Mouse (Mus musculus) MEL-GATA-1-ER (cell line): Measurements from ENCODE around the gene Dst.

Source experiments
- DNase-seq: peaks from one replicate; pipeline ENCODE4 v3.0.0-alpha.2; 2012; ENCODE audit warnings: low read depth; ENCODE audit errors: extremely low read depth

The Dst gene

DNA sequence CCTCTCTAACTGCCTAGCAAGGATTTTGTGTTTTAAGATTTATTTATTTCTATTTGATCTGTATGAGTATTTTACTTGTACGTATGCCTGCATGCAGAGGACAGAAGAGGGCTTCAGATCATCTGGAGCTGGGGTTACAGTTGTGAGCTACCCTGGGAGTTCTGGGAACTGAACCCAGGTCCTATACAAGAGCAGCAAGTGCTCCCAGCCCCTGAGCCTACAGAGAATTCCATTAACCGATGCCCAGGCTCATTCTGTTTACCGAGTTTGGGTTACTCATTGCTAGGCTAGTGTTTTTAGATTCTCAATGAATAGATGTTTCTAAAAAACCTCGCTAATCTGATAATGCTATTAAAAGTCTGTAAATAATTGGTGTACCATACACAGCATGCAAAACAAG lies 67.3 kb downstream of the Dst start:
- DNase-seq, result no peak

- DNase-seq, result no peak
These were observed 69.8 kb downstream of the Dst start for GRCm38 (mm10) chr1:33977832-33978231.

DNA sequence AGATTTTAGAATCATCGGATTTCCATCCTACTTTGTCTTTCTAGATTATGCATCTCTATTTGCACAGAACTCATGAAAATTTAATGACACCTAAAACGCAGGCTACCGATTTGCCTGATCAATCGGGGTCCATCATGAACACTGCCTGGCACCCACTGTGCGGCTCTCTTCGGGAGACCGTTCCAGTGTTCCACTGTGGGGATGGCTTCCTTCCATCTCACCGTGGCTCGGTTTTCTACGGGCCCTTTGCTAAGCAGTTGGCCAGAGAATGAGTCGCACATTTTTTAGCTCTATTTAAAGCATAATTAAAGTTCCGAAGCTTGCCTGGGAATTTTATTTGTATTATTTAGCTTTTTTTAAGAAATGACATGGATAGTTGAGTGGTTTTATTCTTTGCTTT lies 72.4 kb downstream of the Dst start:
- no peak for DNase-seq

DNA sequence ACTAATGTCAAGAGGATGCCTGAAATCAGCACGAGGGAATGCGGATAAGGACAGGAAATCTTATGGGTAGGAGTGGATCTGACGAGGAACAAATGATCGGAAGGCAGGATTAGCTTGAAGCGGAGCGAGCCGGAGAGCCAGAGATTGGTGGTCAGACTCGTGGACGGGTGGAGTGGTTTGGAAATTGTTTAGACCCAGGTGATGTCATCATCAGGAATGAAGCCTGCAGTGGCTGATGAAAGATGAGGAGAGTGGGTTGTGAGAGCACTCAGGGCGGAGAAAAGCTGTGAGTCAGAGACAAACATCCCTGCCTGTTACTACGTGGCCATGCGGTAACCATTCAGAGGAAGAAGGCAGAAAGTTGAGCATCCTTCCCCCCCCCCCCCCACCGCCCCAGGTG lies 81.6 kb downstream of the Dst start:
- no peak for DNase-seq

DNA sequence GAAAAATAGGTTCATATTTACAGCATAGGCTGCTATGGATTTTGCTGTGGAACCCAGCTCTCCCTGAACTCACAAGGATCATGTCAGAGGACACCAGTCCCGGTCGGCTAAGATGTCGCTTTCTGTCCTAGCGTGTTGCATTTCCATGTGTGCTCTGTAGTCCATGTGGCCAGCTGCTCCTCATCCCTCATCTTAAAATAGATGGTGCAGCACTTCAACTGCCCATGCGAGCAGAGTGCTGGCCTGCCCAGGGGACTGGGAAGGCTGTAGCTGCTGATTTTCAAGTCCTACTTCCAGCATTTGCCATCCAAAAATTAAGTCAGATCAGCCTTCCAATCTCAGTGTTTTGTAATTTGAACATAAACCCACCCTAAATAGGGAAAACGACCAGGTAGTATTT lies 83.0 kb downstream of the Dst start:
- no peak for DNase-seq

DNA sequence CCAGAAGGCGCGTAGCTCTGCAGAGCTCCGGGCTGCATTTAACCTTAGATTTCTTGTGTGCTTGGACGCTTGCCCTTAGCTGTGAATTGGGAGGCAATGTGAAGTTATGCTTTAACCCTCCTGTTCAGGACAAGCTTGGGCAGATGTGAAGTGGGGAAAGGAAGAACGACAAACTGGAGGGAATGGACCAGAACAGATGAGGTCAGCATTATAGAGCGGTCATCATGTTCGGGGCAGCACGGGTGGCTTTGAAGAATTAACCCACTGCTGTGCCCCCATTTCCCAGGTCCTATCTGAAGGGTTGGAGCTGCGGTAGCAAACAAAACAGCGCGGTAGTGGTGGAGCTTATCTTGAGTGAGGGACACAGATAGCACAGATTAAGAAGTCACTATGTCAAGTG lies 84.8 kb downstream of the Dst start:
- no peak for DNase-seq

DNA sequence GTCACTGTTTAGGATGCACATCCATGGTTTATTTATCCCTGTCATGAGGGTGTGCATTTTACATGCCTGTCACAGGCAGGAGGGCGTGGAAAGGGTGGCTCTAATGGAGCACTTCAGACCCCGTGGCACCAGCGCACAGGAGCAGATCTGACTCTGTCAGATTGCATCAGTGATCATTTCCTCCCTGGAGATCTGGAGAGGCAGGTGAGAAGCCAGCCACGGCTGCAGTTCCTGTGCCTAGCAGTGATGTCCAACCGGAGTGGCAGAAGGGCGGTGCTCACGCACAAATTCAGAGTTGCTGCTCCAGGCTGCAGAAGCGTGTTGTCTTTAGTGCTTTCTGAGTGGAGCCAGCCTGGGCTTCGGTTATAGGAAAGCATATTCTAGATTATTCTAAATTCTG lies 86.2 kb downstream of the Dst start:
- DNase-seq, result no peak

- no peak for DNase-seq
These were observed 87.4 kb downstream of the Dst start for GRCm38 (mm10) chr1:33995386-33995785.

DNA sequence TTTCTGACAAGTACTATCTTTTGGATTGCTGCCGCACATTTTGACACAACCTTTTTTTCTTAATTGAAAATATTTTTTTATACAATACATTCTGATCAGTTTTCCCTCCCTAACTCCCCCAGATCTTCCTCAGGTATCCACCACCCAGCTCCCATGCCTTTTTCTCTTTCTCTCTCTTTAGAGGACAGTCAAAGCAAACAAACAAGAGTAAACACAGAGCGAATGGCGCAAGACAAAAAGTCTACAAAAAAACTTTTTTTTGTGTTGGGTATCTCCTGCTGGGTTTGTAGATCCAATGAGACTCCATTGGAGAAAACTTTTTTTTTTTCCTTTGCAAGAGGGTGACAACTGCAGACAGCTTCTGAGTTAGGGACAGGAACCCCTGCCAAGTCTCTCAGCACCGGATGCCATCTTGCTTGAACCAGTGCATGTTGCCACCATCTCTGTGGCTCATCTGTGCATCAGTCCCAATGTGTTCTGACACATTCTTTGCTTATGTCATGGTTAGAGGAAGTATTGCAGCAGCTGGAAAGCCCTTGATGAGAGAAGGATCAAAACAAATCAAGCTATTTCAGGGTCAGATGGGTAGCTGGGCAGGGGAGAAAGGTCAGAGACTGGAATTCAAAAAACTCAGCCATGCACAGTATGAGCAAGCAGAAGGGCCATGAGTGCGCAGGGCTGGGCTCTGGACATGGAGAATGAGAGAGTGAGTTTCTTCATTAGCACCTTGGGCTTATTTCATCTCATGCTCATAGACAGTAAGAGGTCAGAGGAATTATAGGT lies 88.3 kb downstream of the Dst start:
- DNase-seq, result no peak

DNA sequence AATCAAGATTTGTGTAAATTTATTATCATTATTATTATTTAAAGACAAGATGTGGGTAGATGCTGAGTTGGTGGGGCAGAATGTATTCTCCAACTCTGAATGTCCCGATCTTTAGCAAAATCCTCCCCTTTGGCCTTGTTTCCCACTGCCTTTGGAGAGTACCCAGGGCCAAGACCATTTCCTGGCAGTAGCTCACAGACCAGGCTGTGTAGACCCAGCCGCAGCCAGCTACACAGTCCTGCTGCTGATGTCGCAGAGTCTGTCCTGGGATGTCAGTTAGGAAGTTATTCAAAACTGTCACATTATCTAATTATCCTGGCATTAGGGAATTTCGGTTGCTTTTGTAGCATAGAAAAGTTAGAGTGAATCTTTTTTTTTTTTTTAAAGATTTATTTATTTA lies 94.3 kb downstream of the Dst start:
- no peak for DNase-seq

DNA sequence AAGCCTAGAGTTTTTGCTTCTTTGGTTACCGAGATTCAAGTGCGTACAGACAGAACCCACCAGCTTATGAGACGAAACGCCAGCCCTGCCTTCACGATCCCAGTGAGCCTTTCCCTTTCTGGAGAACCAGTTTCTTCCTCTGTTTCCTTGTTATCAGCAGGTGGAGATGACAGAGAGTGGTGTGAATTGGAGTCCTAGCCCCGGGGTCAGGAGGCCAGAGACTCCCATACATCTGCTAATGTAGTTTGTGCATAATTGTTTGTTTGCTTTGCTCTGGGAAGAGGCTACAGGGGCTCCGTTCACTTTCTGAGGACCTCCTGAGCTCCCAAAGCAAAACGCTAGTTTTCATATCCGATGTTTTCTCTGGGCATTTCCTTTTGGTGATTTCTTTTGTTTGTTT lies 94.9 kb downstream of the Dst start:
- DNase-seq, result no peak

- DNase-seq, result no peak
These were observed 97.3 kb downstream of the Dst start for GRCm38 (mm10) chr1:34005238-34005725.

GRCm38 (mm10) chr1:34005726-34006638 lies 98.0 kb downstream of the Dst start:
- no peak for DNase-seq

- DNase-seq, result no peak
These were observed 98.9 kb downstream of the Dst start for GRCm38 (mm10) chr1:34006828-34007361.

GRCm38 (mm10) chr1:34007379-34007778 lies 99.4 kb downstream of the Dst start:
- no peak for DNase-seq

DNA sequence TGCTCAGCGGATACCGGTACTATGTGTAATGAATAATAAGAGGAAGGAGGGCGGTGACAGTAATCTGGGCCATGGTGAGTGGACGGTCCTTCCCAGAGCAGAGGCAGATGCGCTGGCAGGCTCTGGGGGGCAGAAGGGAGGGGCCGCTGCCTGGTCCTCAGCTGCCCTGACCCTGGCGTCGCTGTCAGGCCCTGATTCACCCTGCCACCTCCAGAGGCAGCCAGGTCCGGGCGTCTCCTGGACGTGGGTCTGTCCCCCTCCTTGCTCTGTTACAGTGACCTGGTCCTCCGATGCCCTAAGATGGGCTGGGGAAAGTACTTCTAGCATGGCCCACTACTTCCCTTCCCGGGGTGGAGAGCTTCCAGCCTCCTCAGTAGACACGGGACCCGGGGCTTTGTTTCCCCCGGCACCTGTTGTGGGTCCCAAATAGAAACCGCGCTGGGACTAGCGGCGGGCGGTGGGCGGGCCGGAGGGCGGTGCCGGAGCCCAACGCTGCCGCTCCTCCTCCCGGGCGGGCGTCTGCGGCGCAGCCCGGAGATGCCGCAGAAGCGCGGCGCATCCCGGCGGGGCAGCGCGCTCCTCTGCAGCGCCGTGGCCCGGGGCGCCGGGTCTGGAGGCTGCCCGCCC lies 103.1 kb downstream of the Dst start:
- DNase-seq, result no peak

DNA sequence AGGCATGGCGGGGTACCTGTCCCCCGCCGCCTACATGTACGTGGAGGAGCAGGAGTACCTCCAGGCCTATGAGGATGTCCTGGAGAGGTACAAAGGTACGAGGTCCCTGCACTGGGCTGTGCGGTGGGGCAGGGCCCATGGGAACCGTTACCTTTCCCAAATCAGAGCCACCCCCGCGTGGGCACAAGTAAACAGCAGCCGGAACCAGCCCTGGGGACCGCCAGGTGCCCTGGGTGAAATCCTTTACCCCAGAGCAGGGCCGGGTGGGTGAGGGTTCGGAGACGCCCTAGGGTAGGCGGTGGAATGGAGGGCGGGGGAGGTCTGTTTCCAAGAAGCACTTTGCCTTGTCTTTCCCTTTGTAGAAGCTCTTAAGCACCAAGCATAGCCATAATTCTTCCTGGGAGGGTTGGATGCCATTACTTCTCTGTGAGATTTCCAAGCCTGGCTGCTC lies 103.8 kb downstream of the Dst start:
- DNase-seq, result no peak

- DNase-seq, result no peak
These were observed 105.5 kb downstream of the Dst start for GRCm38 (mm10) chr1:34013490-34013889.

DNA sequence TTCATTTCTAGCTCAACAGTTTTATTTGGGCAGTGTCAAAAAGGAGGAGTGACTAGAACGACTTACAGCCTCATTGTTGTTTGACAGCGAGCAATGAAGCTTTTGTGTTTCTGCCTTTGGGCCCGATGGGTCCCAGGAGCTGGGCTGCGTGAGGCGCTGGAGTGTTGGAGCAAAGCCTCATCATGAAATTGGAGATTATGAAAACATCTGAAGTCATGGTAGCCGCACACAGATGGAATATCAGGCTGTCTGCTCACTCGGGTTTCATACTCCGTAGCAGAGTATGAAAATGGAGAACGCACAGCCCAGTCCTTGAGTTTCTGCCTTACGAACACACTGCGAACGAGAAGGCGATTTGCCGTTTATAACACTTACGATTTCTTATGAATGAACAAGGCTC lies 108.8 kb downstream of the Dst start:
- no peak for DNase-seq

- DNase-seq, result no peak
These were observed 109.3 kb downstream of the Dst start for GRCm38 (mm10) chr1:34017323-34017722.

DNA sequence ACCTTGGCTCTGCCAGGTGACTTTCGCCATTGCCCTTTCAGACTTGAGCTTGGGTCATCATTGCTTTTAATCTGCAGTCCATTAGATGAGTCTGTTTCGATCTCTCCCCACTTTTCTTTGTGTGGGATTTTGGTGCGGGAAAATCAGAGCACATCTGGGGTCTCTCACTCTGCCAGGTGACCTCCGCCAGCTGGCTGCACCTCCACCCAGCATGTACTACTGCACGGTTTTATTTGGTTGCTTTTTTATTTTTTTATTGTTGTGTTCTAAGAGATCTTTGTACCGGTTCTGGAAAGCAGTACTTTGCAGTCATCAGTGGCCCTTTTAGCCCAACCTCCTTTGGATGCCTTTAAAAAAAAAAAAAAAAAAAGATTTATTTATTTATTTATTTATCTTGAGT lies 112.6 kb downstream of the Dst start:
- no peak for DNase-seq

DNA sequence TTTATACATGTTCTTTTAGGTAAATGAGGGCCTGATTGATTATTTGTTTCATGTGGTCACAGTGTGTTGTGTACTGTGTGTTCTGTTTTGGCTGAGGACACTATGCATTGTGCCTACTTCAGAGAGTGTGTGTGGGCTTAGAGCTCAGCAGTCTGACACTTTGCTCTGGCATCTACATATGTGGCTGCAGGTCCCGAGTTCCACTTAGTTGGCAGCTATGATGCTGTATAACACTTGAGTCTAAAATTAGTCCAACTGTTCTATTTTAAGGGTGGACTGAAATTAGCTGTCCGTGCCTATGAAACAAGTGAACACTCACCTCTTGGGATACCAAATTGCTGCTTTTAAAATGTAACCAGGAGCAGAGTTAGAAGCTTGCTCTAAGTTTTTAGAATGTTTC lies 113.5 kb downstream of the Dst start:
- DNase-seq, result no peak
